Mouse (Mus musculus): ENCODE data around the gene Sytl1. TPM values are rescaled to one million over a fixed set of nuclear protein-coding genes. Genes with fewer than 3 reads are reported as not detected.
A peak's percentile ranks its signal among the peaks of the same experiment; 100 is the strongest.

Gene Sytl1
- 1.1 and 2.1 TPM in 2 replicates for polyA plus RNA-seq (2015; fragmentation: Nextera tagmentation; extraction: Ambion mirVana)

DNA sequence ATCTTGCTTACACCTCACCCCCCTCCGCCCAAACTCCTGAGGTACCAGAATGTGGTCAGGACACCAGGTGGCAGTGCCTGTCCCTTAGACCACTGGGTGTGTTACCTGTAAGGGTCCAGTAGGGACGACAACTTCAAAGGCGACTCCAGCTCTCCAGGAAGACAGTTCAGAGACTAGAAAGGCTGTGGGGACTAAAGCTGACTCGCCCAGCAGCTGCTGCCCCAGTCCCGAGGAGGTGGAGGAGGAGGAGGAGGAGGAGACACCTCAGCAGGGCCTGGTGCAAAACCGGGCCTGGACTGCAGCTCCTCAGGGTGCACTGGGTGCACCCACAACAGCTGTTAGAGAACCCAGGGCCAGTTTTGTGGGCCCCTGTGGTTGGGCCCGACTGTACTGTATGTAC lies at the start of gene Sytl1:
TSS of gene Sytl1 (minus strand) at position 232 of the 400 bp plus-strand sequence.
- Histone ChIP-seq H3K27me3 (no peaks in the 10 kb centered on the region; the same call in 1 of the 2 replicates), H3K4me1 (no peaks in the 10 kb centered on the region), H3K4me3 (no peak within 1 kb of the TSS), H3K9me3 (no peaks in the 10 kb centered on the region), H3K36me3 (peaks cover 36% of the 10 kb centered on the region), H3K27ac (no peak within 1 kb of the TSS), H3K9ac (no peak within 1 kb of the TSS), H3K4me2 (no peak within 1 kb of the TSS)
- 32% methylated on average over 7 of the region's 7 CpGs for WGBS
- no peak for ATAC-seq (ENCODE audit: borderline replicate concordance, extremely low read depth, low FRiP score, low TSS enrichment)

DNA sequence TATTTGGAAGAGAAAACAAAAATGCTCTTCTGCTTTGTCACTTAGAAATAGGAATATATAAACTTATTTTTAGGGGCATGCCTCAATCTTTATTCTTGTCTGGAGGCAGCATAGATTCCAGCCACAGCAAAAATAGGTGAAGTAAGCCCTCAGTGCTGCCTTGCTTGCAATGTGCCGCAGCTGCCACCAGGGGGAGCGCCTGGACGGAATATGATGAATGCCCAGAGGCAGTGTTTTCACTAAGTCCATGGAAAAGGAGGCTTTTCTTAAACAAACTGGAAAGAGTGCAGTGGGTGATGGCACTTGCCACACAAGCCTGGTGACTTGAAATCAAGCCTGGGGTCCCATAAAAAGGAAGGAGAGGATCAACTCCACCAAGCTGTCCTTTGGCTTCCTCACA lies 47.0 kb upstream of the Sytl1 start:
- Histone ChIP-seq H3K9me3 (no peaks in the 10 kb centered on the region), H3K27ac (no peak overlapping the region), H3K27me3 (no peaks in the 10 kb centered on the region), H3K9ac (no peak overlapping the region), H3K36me3 (0 out of 2 replicates have a peak, but pooled peaks cover 4% of the 10 kb centered on the region), H3K4me3 (no peak overlapping the region), H3K4me1 (no peaks in the 10 kb centered on the region), H3K4me2 (no peak overlapping the region)
- WGBS = 0% methylated on average over 3 of the region's 3 CpGs
- no peak for ATAC-seq (ENCODE audit: borderline replicate concordance, extremely low read depth, low FRiP score, low TSS enrichment)

GRCm38 (mm10) chr4:133307331-133307730 lies 44.4 kb upstream of the Sytl1 start:
- Histone ChIP-seq H3K4me1 (no peaks in the 10 kb centered on the region), H3K9me3 (no peaks in the 10 kb centered on the region), H3K27ac (no peak overlapping the region), H3K9ac (no peak overlapping the region), H3K27me3 (no peaks in the 10 kb centered on the region), H3K4me2 (no peak overlapping the region), H3K36me3 (peaks cover 11% of the 10 kb centered on the region; the same call in 1 of the 2 replicates), H3K4me3 (no peak overlapping the region)
- ATAC-seq (ENCODE audit: borderline replicate concordance, extremely low read depth, low FRiP score, low TSS enrichment) = no peak
- 38% methylated on average over 3 of the region's 3 CpGs for WGBS

DNA sequence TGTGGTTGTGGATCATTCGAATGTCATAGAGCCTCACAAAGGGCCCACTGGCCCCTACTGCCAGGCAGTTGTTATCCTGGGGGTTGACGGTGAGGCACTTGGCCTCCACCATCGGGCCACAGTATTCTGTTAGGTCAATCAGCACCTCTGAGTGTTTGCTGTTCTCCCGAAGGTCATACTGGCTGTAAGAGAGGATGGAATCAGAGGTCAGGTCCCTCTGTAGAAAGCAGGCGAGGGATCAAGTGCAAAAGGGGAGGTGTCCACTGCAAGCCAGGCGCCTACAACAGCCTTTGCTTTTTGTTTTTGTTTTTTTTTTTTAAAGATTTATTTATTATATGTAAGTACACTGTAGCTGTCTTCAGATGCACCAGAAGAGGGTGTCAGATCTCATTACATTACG lies 42.9 kb upstream of the Sytl1 start:
- Histone ChIP-seq H3K4me2 (no peak overlapping the region), H3K4me1 (no peaks in the 10 kb centered on the region), H3K9ac (no peak overlapping the region), H3K36me3 (peaks cover 11% of the 10 kb centered on the region; the same call in 1 of the 2 replicates), H3K27me3 (no peaks in the 10 kb centered on the region), H3K9me3 (no peaks in the 10 kb centered on the region), H3K27ac (no peak overlapping the region), H3K4me3 (no peak overlapping the region)
- 79% methylated on average over 7 of the region's 7 CpGs for WGBS
- no peak for ATAC-seq (ENCODE audit: borderline replicate concordance, extremely low read depth, low FRiP score, low TSS enrichment)

- Histone ChIP-seq H3K4me3 (no peak overlapping the region), H3K36me3 (peaks cover 11% of the 10 kb centered on the region; the same call in 1 of the 2 replicates), H3K4me2 (no peak overlapping the region), H3K27me3 (no peaks in the 10 kb centered on the region), H3K4me1 (no peaks in the 10 kb centered on the region), H3K9me3 (no peaks in the 10 kb centered on the region), H3K27ac (no peak overlapping the region), H3K9ac (no peak overlapping the region)
- no peak for ATAC-seq (ENCODE audit: borderline replicate concordance, extremely low read depth, low FRiP score, low TSS enrichment)
- WGBS = 92% methylated on average over 7 of the region's 7 CpGs
These were observed 41.9 kb upstream of the Sytl1 start for GRCm38 (mm10) chr4:133304770-133305169.

DNA sequence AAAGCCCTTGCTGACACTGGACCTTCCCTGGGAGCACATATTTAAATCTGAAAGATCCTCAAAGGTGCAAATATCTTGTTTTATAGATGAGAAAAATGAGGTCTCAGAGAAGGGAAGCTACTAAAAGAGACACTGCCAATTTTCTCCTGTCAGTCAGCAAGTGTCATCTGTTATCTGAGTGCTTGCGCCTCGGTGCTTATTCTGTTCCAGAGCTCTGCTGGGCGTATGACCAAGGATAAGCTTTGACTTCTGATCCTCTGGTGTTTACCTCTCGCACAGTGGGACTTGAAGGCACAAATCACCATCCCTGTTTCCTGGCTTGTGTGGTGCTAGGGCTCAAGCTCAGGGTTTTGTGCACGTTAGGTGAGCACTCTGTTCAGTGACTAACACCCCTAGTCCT lies 39.8 kb upstream of the Sytl1 start:
- 68% methylated on average over 5 of the region's 5 CpGs for WGBS
- H3K4me1 ChIP-seq = peaks cover 16% of the 10 kb centered on the region; the same call in 1 of the 2 replicates
- ATAC-seq (ENCODE audit: borderline replicate concordance, extremely low read depth, low FRiP score, low TSS enrichment) = no peak
- H3K4me2 ChIP-seq = no peak overlapping the region
- no peak overlapping the region for H3K4me3 ChIP-seq
- no peak overlapping the region for H3K9ac ChIP-seq
- no peaks in the 10 kb centered on the region for H3K27me3 ChIP-seq
- H3K27ac ChIP-seq = no peak overlapping the region
- H3K36me3 ChIP-seq = peaks cover 11% of the 10 kb centered on the region; the same call in 1 of the 2 replicates
- H3K9me3 ChIP-seq = no peaks in the 10 kb centered on the region

DNA sequence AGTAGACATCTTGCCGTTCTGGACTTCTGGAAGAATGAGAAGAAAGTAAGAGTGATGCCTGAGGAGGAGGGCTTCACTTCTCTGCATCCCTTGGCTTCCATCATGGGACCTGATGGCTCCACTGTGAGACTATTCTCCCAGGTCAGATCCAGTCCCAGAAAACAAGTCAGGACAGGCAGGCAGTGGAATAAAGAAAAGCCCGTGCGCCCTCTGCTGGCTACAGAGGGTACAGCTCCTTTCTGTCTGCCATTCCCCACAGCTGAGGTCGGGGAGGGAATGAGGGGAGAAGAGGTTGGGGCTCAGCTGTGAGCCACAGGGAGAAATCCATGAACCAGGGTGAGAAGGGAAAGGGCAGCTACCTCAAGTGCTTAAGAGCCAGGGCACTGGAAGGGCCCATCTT lies 38.9 kb upstream of the Sytl1 start:
- no peak for ATAC-seq (ENCODE audit: borderline replicate concordance, extremely low read depth, low FRiP score, low TSS enrichment)
- Histone ChIP-seq H3K9me3 (no peaks in the 10 kb centered on the region), H3K4me1 (peaks cover 19% of the 10 kb centered on the region; the same call in 1 of the 2 replicates), H3K27ac (no peak overlapping the region), H3K4me3 (no peak overlapping the region), H3K36me3 (peaks cover 11% of the 10 kb centered on the region; the same call in 1 of the 2 replicates), H3K27me3 (no peaks in the 10 kb centered on the region), H3K4me2 (no peak overlapping the region), H3K9ac (no peak overlapping the region)
- 18% methylated on average over 4 of the region's 4 CpGs for WGBS

DNA sequence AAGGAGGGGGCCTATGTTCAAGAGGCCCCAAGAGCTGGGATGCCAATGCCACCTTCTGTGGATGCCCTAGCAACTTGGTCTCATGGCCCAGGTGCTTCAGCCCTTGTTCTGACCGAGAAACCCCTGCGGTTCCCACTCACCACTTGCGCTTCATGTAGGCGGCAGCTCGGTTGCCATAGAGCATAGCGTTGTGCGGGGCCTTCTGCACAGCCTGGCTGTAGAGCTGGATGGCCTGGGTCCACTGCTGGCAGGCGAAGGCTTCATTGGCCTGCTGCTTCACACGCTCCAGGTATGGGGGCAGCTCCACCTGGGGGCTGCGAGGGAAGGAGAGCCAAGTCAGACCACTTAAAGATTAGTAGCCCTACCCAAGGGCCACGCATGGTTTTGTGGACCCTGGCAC lies 37.5 kb upstream of the Sytl1 start:
- no peak for ATAC-seq (ENCODE audit: borderline replicate concordance, extremely low read depth, low FRiP score, low TSS enrichment)
- Histone ChIP-seq H3K9ac (no peak overlapping the region), H3K27ac (no peak overlapping the region), H3K4me1 (peaks cover 19% of the 10 kb centered on the region; the same call in 1 of the 2 replicates), H3K4me3 (no peak overlapping the region), H3K9me3 (no peaks in the 10 kb centered on the region), H3K4me2 (no peak overlapping the region), H3K27me3 (no peaks in the 10 kb centered on the region), H3K36me3 (peaks cover 7% of the 10 kb centered on the region; the same call in 1 of the 2 replicates)
- 82% methylated on average over 11 of the region's 11 CpGs for WGBS

GRCm38 (mm10) chr4:133299701-133300100 lies 36.8 kb upstream of the Sytl1 start:
- H3K4me2 ChIP-seq = no peak overlapping the region
- H3K9ac ChIP-seq = no peak overlapping the region
- peaks cover 19% of the 10 kb centered on the region; the same call in 1 of the 2 replicates for H3K4me1 ChIP-seq
- ATAC-seq (ENCODE audit: borderline replicate concordance, extremely low read depth, low FRiP score, low TSS enrichment) = no peak
- H3K27ac ChIP-seq = no peak overlapping the region
- peaks cover 9% of the 10 kb centered on the region; the same call in 1 of the 2 replicates for H3K36me3 ChIP-seq
- 56% methylated on average over 5 of the region's 5 CpGs for WGBS
- H3K4me3 ChIP-seq = no peak overlapping the region
- H3K9me3 ChIP-seq = no peaks in the 10 kb centered on the region
- H3K27me3 ChIP-seq = no peaks in the 10 kb centered on the region

- ATAC-seq (ENCODE audit: borderline replicate concordance, extremely low read depth, low FRiP score, low TSS enrichment) = no peak
- Histone ChIP-seq H3K4me1 (peaks cover 19% of the 10 kb centered on the region; the same call in 1 of the 2 replicates), H3K36me3 (peaks cover 7% of the 10 kb centered on the region; the same call in 1 of the 2 replicates), H3K9me3 (no peaks in the 10 kb centered on the region), H3K9ac (no peak overlapping the region), H3K4me3 (no peak overlapping the region), H3K27me3 (no peaks in the 10 kb centered on the region), H3K4me2 (no peak overlapping the region), H3K27ac (peak overlapping the region; percentile 12; the same call in 1 of the 2 replicates)
- WGBS = 41% methylated on average over 12 of the region's 12 CpGs
These were observed 35.8 kb upstream of the Sytl1 start for GRCm38 (mm10) chr4:133298516-133299365.

DNA sequence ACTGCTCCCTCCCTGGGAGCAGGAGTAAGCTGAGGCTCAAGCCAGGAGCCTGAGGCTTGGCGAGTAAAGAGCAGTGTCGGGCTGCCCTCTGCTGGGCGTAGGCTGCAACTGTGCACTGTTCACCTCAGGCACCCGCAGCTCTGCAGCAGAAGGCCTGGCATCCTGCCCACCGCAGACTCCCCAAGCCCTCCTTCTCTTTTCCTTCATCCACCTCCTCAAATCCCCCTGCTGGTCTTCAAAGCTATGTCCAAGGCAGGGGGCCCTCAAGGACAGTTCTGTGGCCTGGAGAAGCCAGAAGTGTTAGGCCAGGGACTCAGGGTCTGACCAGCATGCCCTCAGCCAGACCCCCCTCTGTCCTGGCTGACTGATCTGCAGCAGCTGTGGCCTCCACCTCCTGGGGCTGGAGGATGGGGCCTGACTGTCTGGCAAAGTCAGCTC lies 34.9 kb upstream of the Sytl1 start:
- Histone ChIP-seq H3K4me1 (peaks cover 25% of the 10 kb centered on the region), H3K27me3 (no peaks in the 10 kb centered on the region), H3K27ac (peak overlapping the region; percentile 10; the same call in 1 of the 2 replicates), H3K9me3 (no peaks in the 10 kb centered on the region), H3K36me3 (peaks cover 3% of the 10 kb centered on the region; the same call in 1 of the 2 replicates), H3K4me2 (no peak overlapping the region), H3K4me3 (no peak overlapping the region), H3K9ac (no peak overlapping the region)
- 0% methylated on average over 5 of the region's 5 CpGs for WGBS
- ATAC-seq (ENCODE audit: borderline replicate concordance, extremely low read depth, low FRiP score, low TSS enrichment) = peak; percentile 79; the same call in 1 of the 2 replicates

DNA sequence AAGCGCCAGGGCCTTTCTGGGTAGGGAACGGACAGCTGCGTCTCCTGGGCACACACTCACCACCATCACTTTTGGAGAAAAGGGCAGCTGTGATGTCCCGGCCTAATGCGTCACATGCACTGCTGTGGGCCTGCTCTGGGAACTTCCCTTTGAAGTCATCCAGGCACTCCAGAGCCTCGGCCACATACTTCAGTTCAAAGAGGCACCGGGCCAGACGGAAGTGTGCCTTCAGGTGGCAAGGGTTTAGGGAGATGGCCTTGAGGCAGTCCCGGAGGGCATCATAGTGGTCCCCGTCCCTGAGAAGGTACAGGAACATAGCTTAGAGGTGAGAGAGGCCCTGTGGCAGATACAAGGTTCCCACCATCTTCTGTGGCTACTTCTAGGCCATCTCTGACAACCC lies 34.4 kb upstream of the Sytl1 start:
- WGBS = 64% methylated on average over 10 of the region's 10 CpGs
- Histone ChIP-seq H3K4me2 (no peak overlapping the region), H3K27ac (no peak overlapping the region), H3K4me1 (peaks cover 25% of the 10 kb centered on the region), H3K9me3 (no peaks in the 10 kb centered on the region), H3K27me3 (no peaks in the 10 kb centered on the region), H3K36me3 (peaks cover 3% of the 10 kb centered on the region; the same call in 1 of the 2 replicates), H3K4me3 (no peak overlapping the region), H3K9ac (no peak overlapping the region)
- ATAC-seq (ENCODE audit: borderline replicate concordance, extremely low read depth, low FRiP score, low TSS enrichment) = no peak; the same call in 1 of the 2 replicates
